Mouse (Mus musculus) embryonic fibroblast, embryonic 13.5 days (primary cell): Measurements from ENCODE around the gene Atxn7l2.

Experiments
- CTCF ChIP-seq: IDR thresholded peaks from 2 replicates; pipeline ENCODE4 v1.5.1; 2011; ENCODE audit warnings: mild to moderate bottlenecking, control low read depth, low read length, moderate library complexity, borderline replicate concordance; ENCODE audit not compliant: insufficient read depth
- POLR2A ChIP-seq: IDR thresholded peaks from 2 replicates; pipeline ENCODE4 v1.6.1; 2011; ENCODE audit warnings: low read depth, mild to moderate bottlenecking, control low read depth, low read length, moderate library complexity

DNA sequence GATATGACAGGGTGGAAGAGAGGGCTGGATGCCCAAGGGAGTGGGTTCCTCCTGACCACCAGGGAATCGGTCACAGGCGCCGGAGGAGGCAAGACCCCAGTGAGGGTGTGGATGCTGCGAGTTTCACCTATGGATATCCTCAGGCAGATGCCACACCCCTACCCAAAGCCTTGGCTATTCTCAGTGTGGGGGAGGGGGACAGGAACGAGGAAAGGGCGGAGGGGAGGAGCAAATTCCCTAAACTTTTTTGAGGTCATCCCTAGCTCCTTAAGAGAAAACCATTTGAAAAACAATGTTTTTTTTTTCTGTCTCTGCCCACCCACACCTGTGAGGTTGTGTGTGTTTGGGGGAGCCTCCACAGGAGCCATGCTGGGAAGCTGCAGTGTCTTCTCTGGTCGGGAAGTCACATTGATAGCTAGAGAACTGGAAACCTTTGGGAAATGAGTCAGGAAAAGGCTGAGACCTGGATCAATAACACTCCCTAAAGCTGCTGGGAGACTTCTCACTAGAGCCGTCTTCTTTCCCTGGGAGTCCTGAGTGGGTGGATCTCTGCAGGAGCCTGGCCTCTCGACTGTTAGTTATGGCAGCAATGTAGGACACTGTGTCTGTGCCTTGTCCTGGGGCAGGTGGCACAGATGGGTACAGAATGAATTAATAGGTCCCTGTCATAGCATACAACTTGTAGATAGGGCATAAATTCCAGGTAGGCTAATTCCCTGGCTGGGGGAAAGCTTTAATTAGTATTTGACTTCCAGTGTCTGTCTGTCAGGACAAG lies 21.8 kb downstream of the Atxn7l2 start:
- TF ChIP-seq POLR2A (no peak), CTCF (no peak)
